Mouse (Mus musculus) forebrain, embryonic 14.5 days (tissue): ENCODE measurements around the gene Prpf38b. TPM values are rescaled to one million over a fixed set of nuclear protein-coding genes. Genes with fewer than 3 reads are reported as not detected.
"Not testable (repeated sequence)": the region's sequence is repeated elsewhere in the genome, so short reads cannot be mapped to it uniquely, and the experiment has no call there.

Experiments used
- ATAC-seq: fragments of 200-750 bp; cut with Nextera tagmentation; 2 replicates; pipeline ENCODE4 v1.8.0; 2017; ENCODE audit warnings: mild to moderate bottlenecking, moderate library complexity
- DNase-seq: peaks from one replicate; pipeline ENCODE4 v3.0.0-alpha.2; 2015; ENCODE audit warnings: low spot score
- H3K27ac ChIP-seq: fragments of 300-500 bp; sonication (generic); 2 replicates; pipeline ENCODE4 v1.5.1; 2014; ENCODE audit warnings: low read depth, mild to moderate bottlenecking, control low read depth, low read length, moderate library complexity
- H3K27me3 ChIP-seq: fragments of 300-500 bp; sonication (generic); replicated peaks from 2 replicates; pipeline ENCODE4 v1.6.1; 2014; ENCODE audit warnings: low read length, control low read depth, mixed read lengths; ENCODE audit not compliant: control insufficient read depth, insufficient read depth
- H3K36me3 ChIP-seq: fragments of 300-500 bp; sonication (generic); 2 replicates; pipeline ENCODE4 v1.6.1; 2014; ENCODE audit warnings: low read length, control low read depth; ENCODE audit not compliant: control insufficient read depth, insufficient read depth
- H3K4me1 ChIP-seq: fragments of 300-500 bp; sonication (generic); 2 replicates; pipeline ENCODE4 v1.6.1; 2014; ENCODE audit warnings: antibody characterized with exemption, low read length, control low read depth; ENCODE audit not compliant: control insufficient read depth, insufficient read depth
- H3K4me2 ChIP-seq: fragments of 300-500 bp; sonication (generic); 2 replicates; pipeline ENCODE4 v1.6.1; 2014; ENCODE audit warnings: mild to moderate bottlenecking, control low read depth, low read length
- H3K4me3 ChIP-seq: fragments of 300-500 bp; sonication (generic); 2 replicates; pipeline ENCODE4 v1.5.1; 2014; ENCODE audit warnings: low read depth, low read length, control low read depth
- H3K9ac ChIP-seq: fragments of 300-500 bp; sonication (generic); 2 replicates; pipeline ENCODE4 v1.6.1; 2014; ENCODE audit warnings: mild to moderate bottlenecking, low read length, control low read depth, moderate library complexity
- H3K9me3 ChIP-seq: fragments of 300-500 bp; sonication (generic); replicated peaks from 2 replicates; pipeline ENCODE4 v1.6.1; 2016; ENCODE audit warnings: low read length, control low read depth, mixed read lengths; ENCODE audit not compliant: control insufficient read depth
- WGBS: fragments of 180-500 bp; shearing (Covaris S2); extraction: QIAGEN DNeasy Blood & Tissue Kit; methylation state at CpG from one replicate; pipeline ENCODE4 v1.1.7; 2014; 5-methylcytosine and 5-hydroxymethylcytosine counted together
- polyA plus RNA-seq: library from polyadenylated mRNA; unstranded; fragments of >200 nt; fragmentation: Nextera tagmentation; extraction: Ambion mirVana; gene quantifications from 2 replicates; pipeline ENCODE4 v1.2.1, GENCODE M21; 2014

Prpf38b gene
- polyA plus RNA-seq, 1 experiment from 2014 or later = 33.9 TPM

- Histone ChIP-seq H3K36me3 (no peaks in the 10 kb centered on the region), H3K4me1 (peaks cover 4% of the 10 kb centered on the region; the same call in 1 of the 2 replicates), H3K4me3 (no peak overlapping the region), H3K4me2 (no peak overlapping the region), H3K9ac (no peak overlapping the region), H3K27ac (no peak overlapping the region), H3K27me3 (no peaks in the 10 kb centered on the region), H3K9me3 (no peaks in the 10 kb centered on the region)
- 57% methylated on average over 5 of the region's 5 CpGs for WGBS
- ATAC-seq (no peak), DNase-seq (no peak)
These were observed 31.6 kb downstream of the Prpf38b start for GRCm38 (mm10) chr3:108879836-108880435.

- DNase-seq = peak; percentile 46
These were observed 32.4 kb downstream of the Prpf38b start for GRCm38 (mm10) chr3:108879129-108879528.

GRCm38 (mm10) chr3:108870631-108871030, 40.9 kb downstream of the Prpf38b start:
- Histone ChIP-seq H3K9me3 (no peaks in the 10 kb centered on the region; the same call in 1 of the 2 replicates), H3K4me3 (no peak overlapping the region), H3K9ac (no peak overlapping the region), H3K27me3 (no peaks in the 10 kb centered on the region), H3K36me3 (no peaks in the 10 kb centered on the region), H3K27ac (no peak overlapping the region), H3K4me1 (no peaks in the 10 kb centered on the region), H3K4me2 (no peak overlapping the region)
- ATAC-seq (no peak), DNase-seq (no peak)
- WGBS = 86% methylated on average over 6 of the region's 6 CpGs

More at GRCm38 (mm10) chr3:108879129-108879528, 32.4 kb downstream of the Prpf38b start:
- no peaks in the 10 kb centered on the region for H3K36me3 ChIP-seq
- WGBS = 46% methylated on average over 2 of the region's 2 CpGs
- no peak overlapping the region for H3K4me3 ChIP-seq
- H3K4me2 ChIP-seq = no peak overlapping the region
- H3K4me1 ChIP-seq = peaks cover 4% of the 10 kb centered on the region; the same call in 1 of the 2 replicates
- no peaks in the 10 kb centered on the region for H3K9me3 ChIP-seq
- H3K27me3 ChIP-seq = no peaks in the 10 kb centered on the region
- no peak overlapping the region for H3K27ac ChIP-seq
- ATAC-seq = peak; percentile 55; the same call in 1 of the 2 replicates
- no peak overlapping the region for H3K9ac ChIP-seq

- Histone ChIP-seq H3K4me1 (no peaks in the 10 kb centered on the region), H3K27ac (no peak overlapping the region), H3K4me2 (no peak overlapping the region), H3K9ac (no peak overlapping the region), H3K4me3 (no peak overlapping the region), H3K27me3 (no peaks in the 10 kb centered on the region), H3K36me3 (no peaks in the 10 kb centered on the region), H3K9me3 (no peaks in the 10 kb centered on the region; the same call in 1 of the 2 replicates)
- whole genome bisulfite sequencing = 91% methylated on average over 3 of the region's 3 CpGs
- DNase-seq = no peak
- no peak for ATAC-seq
These were observed 44.1 kb downstream of the Prpf38b start for GRCm38 (mm10) chr3:108867449-108867848.

- ATAC-seq (no peak), DNase-seq (no peak)
- no peak overlapping the region for H3K4me2 ChIP-seq
- 92% methylated on average over 3 of the region's 3 CpGs for WGBS
- no peaks in the 10 kb centered on the region for H3K27me3 ChIP-seq
- no peaks in the 10 kb centered on the region; the same call in 1 of the 2 replicates for H3K9me3 ChIP-seq
- H3K4me3 ChIP-seq = no peak overlapping the region
- H3K9ac ChIP-seq = no peak overlapping the region
- H3K4me1 ChIP-seq = no peaks in the 10 kb centered on the region
- no peaks in the 10 kb centered on the region for H3K36me3 ChIP-seq
- no peak overlapping the region for H3K27ac ChIP-seq
These were observed 45.9 kb downstream of the Prpf38b start for GRCm38 (mm10) chr3:108865676-108866075.

GRCm38 (mm10) chr3:108865129-108865528, 46.4 kb downstream of the Prpf38b start:
- Histone ChIP-seq H3K4me1 (no peaks in the 10 kb centered on the region), H3K36me3 (no peaks in the 10 kb centered on the region), H3K9ac (no peak overlapping the region), H3K27ac (no peak overlapping the region), H3K9me3 (no peaks in the 10 kb centered on the region; the same call in 1 of the 2 replicates), H3K27me3 (no peaks in the 10 kb centered on the region), H3K4me3 (no peak overlapping the region), H3K4me2 (no peak overlapping the region)
- ATAC-seq (no peak), DNase-seq (no peak)
- WGBS = 30% methylated on average over 3 of the region's 3 CpGs

GRCm38 (mm10) chr3:108863091-108863490, 48.4 kb downstream of the Prpf38b start:
- Histone ChIP-seq H3K4me1 (peaks cover 5% of the 10 kb centered on the region), H3K4me2 (no peak overlapping the region), H3K9ac (no peak overlapping the region), H3K27ac (no peak overlapping the region), H3K36me3 (no peaks in the 10 kb centered on the region), H3K4me3 (no peak overlapping the region), H3K9me3 (no peaks in the 10 kb centered on the region; the same call in 1 of the 2 replicates), H3K27me3 (no peaks in the 10 kb centered on the region)
- ATAC-seq = no peak
- no peak for DNase-seq
- WGBS = 72% methylated on average over 10 of the region's 10 CpGs

- not testable (repeated sequence) for H3K4me3 ChIP-seq, H3K27me3 ChIP-seq, DNase-seq, H3K9me3 ChIP-seq, ATAC-seq, H3K27ac ChIP-seq, H3K4me1 ChIP-seq, H3K9ac ChIP-seq, H3K4me2 ChIP-seq, H3K36me3 ChIP-seq
- WGBS = 89% methylated on average over 4 of the region's 4 CpGs
These were observed 49.2 kb downstream of the Prpf38b start for GRCm38 (mm10) chr3:108862282-108862681.

- DNase-seq = no peak
- Histone ChIP-seq H3K4me1 (peaks cover 11% of the 10 kb centered on the region), H3K9me3 (no peaks in the 10 kb centered on the region), H3K4me3 (no peak overlapping the region), H3K27ac (no peak overlapping the region), H3K27me3 (no peaks in the 10 kb centered on the region), H3K36me3 (no peaks in the 10 kb centered on the region), H3K9ac (no peak overlapping the region), H3K4me2 (no peak overlapping the region)
- WGBS = 91% methylated on average over 2 of the region's 2 CpGs
- no peak for ATAC-seq
These were observed 50.7 kb downstream of the Prpf38b start for GRCm38 (mm10) chr3:108860786-108861185.
